Mouse (Mus musculus): ENCODE data around the gene Tmprss13. TPM values are rescaled to one million over a fixed set of nuclear protein-coding genes. Genes with fewer than 3 reads are reported as not detected.

Gene Tmprss13
- polyA plus RNA-seq (2012; rRNA removed), result 0.01 TPM in 1 of 2 replicates, not detected in the other

DNA sequence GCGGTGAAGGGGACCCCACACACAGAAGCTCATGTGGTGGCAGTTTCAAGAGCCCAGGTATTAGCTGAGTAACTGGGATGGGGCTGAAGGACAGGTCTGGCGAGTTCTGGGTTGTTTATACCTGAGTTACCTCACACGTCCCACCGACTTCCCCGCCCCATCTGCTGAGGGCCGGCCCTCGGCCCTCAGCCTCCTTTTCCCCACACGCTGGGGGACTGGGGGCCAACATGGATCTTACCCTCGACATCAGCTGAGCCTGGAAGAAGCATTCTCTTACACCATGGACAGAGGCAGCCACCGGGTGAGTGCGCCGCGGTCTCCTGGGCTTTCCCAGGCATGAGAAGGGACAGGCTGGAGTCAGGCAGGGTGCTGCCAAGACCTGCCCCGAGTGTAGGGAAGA is at the start of gene Tmprss13:
Gene Tmprss13 (plus strand): TSS at position 246 of the 400 bp plus-strand sequence.

GRCm38 (mm10) chr9:45370117-45370561 is 51.2 kb downstream of the Tmprss13 start, which contains the start of gene Fxyd6:
Fxyd6 (plus strand) TSS chr9:45370185.

Other genes starting within 250 kb of the Tmprss13 start
- 0.39 and 0.97 TPM in 2 replicates for gene Jaml, start 239.9 kb upstream of the Tmprss13 start, polyA plus RNA-seq (2012; rRNA removed)
- 0.07 and 0.10 TPM in 2 replicates for gene Scn2b, start 201.3 kb upstream of the Tmprss13 start, polyA plus RNA-seq (2012; rRNA removed)
- gene Scn4b, start 180.7 kb upstream of the Tmprss13 start, polyA plus RNA-seq (2012; rRNA removed), result 0.30 and 0.42 TPM in 2 replicates
- 0.05 and 0.13 TPM in 2 replicates for gene BC049352, start 137.1 kb upstream of the Tmprss13 start, polyA plus RNA-seq (2012; rRNA removed)
- 0.07 and 0.14 TPM in 2 replicates for gene Tmprss4, start 115.0 kb upstream of the Tmprss13 start, polyA plus RNA-seq (2012; rRNA removed)
- 2.7 and 2.8 TPM in 2 replicates for gene Il10ra, start 50.0 kb upstream of the Tmprss13 start, polyA plus RNA-seq (2012; rRNA removed)
- 0.90 and 1.1 TPM in 2 replicates for gene Fxyd6, start 51.1 kb downstream of the Tmprss13 start, polyA plus RNA-seq (2012; rRNA removed)
- gene Fxyd2, start 80.6 kb downstream of the Tmprss13 start, polyA plus RNA-seq (2012; rRNA removed), result 1.0 and 1.6 TPM in 2 replicates
- 0.02 TPM in 1 of 2 replicates, not detected in the other for gene Dscaml1, start 107.5 kb downstream of the Tmprss13 start, polyA plus RNA-seq (2012; rRNA removed)

Measured in liver, embryonic 18 days (tissue).